15 mouse cellular contexts compared by ENCODE assay signal in the genomic region with DNA sequence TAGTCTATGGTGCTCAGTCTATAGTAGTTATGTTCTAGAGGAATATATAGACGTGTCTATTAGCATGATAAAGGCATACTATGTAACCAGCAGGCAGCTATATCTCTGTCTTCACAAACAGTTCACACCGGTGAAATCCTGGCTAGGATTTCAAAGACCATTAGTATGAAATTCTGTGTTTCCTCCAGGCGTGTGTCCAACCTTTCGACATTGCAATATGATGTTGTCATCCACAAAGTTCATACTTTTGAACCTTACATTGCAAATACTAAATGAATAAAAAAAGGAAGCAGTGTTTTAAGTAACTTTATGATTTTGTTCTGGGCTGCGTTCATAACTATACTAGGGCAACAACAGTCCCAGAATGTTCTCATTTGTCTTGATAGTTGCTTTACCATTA.
"Had no signal": no experiment of that assay in that cellular context is flagged by ENCODE, and none has a peak within 500 bp of the region (broad histone marks: within the 10 kb centered on the region; RNA-seq: fewer than 3 reads in every experiment).

No protein-coding gene starts in this region.

- H3K4me1 ChIP-seq: limb, embryonic 10.5 days; liver, embryonic 13.5 days; midbrain, embryonic 15.5 days; neural tube, embryonic 12.5 days had no signal

- H3K4me2 ChIP-seq: liver, embryonic 13.5 days; midbrain, embryonic 11.5 days; midbrain, embryonic 15.5 days; neural tube, embryonic 12.5 days had no signal

- ATAC-seq: liver, postnatal 0 days; lung, postnatal 0 days; midbrain, embryonic 15.5 days had no signal

- H3K9ac ChIP-seq: liver, embryonic 13.5 days; liver, postnatal 0 days; midbrain, embryonic 15.5 days; neural tube, embryonic 12.5 days had no signal

- DNase-seq: kidney, adult 11 months; kidney, postnatal 10 days; kidney, postnatal 4 days; liver, embryonic 13.5 days; liver, postnatal 0 days; lung, postnatal 36 days; thymus, adult 18-20 months; thymus, postnatal 25 days had no signal

- H3K4me3 ChIP-seq: left cerebral cortex, adult 2 months; limb, embryonic 10.5 days; liver, embryonic 13.5 days; megakaryocyte, embryonic 14.5 days; midbrain, embryonic 15.5 days; neural tube, embryonic 12.5 days had no signal

- H3K36me3 ChIP-seq: limb, embryonic 10.5 days; liver, embryonic 13.5 days; midbrain, embryonic 15.5 days; neural tube, embryonic 12.5 days had no signal

- H3K27ac ChIP-seq: left cerebral cortex, adult 2 months; limb, embryonic 10.5 days; liver, embryonic 13.5 days; midbrain, embryonic 15.5 days; neural tube, embryonic 12.5 days had no signal

- H3K27me3 ChIP-seq: liver, embryonic 13.5 days; midbrain, embryonic 15.5 days; neural tube, embryonic 12.5 days had no signal

- H3K9me3 ChIP-seq: limb, embryonic 10.5 days; liver, embryonic 13.5 days; megakaryocyte, embryonic 14.5 days; midbrain, embryonic 15.5 days; neural tube, embryonic 12.5 days had no signal
